Mouse (Mus musculus) adrenal gland, adult 2 months (tissue): ENCODE measurements around the gene Plekhg1. TPM values are rescaled to one million over a fixed set of nuclear protein-coding genes. Genes with fewer than 3 reads are reported as not detected.

ENCODE experiments used
- polyA plus RNA-seq: library from polyadenylated mRNA; depleted of rRNA; stranded (reverse); fragments of >200 nt; gene quantifications from 2 replicates; pipeline ENCODE4 v1.2.3, GENCODE M21; 2012; rRNA removed
- total RNA-seq, 2 experiments: library from RNA; stranded (reverse); gene quantifications; 2 replicates each; pipeline ENCODE4 v1.2.3; 2021

The Plekhg1 gene
- total and polyA plus RNA-seq, 3 experiments: 1.7 to 5.8 (median 5.0) TPM

Other genes with a start within 250 kb of the Plekhg1 start
- 1 to 10 TPM in 1 of 2 experiments, under 1 TPM in 1; 0.59 to 1.3 TPM for gene Iyd, start 200.1 kb upstream of the Plekhg1 start, total RNA-seq
- 0.06 and 0.10 TPM in 2 replicates for gene Iyd, start 200.1 kb upstream of the Plekhg1 start, polyA plus RNA-seq
- 1 to 10 TPM; 2.7 to 5.4 TPM for gene Mthfd1l, start 232.8 kb downstream of the Plekhg1 start, total RNA-seq
- gene Mthfd1l, start 232.8 kb downstream of the Plekhg1 start, polyA plus RNA-seq: 1.8 and 2.3 TPM in 2 replicates